Mouse (Mus musculus) intestine, embryonic 15.5 days (tissue): ENCODE results near the gene Slc35f5. TPM values are rescaled to one million over a fixed set of nuclear protein-coding genes. Genes with fewer than 3 reads are reported as not detected.

ENCODE experiments used
- ATAC-seq: fragments of 200-750 bp; cut with Nextera tagmentation; 2 replicates; pipeline ENCODE4 v1.8.0; 2017; ENCODE audit warnings: moderate TSS enrichment, moderate library complexity
- H3K27ac ChIP-seq: fragments of 300-500 bp; sonication (generic); 2 replicates; pipeline ENCODE4 v1.5.1; 2015; ENCODE audit warnings: mild to moderate bottlenecking, inconsistent platforms
- H3K27me3 ChIP-seq: fragments of 300-500 bp; sonication (generic); replicated peaks from 2 replicates; pipeline ENCODE4 v1.6.1; 2015; ENCODE audit warnings: inconsistent platforms
- H3K36me3 ChIP-seq: fragments of 300-500 bp; sonication (generic); 2 replicates; pipeline ENCODE4 v1.6.1; 2015; ENCODE audit warnings: inconsistent platforms
- H3K4me1 ChIP-seq: fragments of 300-500 bp; sonication (generic); replicated peaks from 2 replicates; pipeline ENCODE4 v1.6.1; 2015; ENCODE audit warnings: inconsistent platforms
- H3K4me2 ChIP-seq: fragments of 300-500 bp; sonication (generic); replicated peaks from 2 replicates; pipeline ENCODE4 v1.6.1; 2015; ENCODE audit warnings: mild to moderate bottlenecking, inconsistent platforms
- H3K4me3 ChIP-seq: fragments of 300-500 bp; sonication (generic); replicated peaks from 2 replicates; pipeline ENCODE4 v1.5.1; 2015; ENCODE audit warnings: inconsistent platforms
- H3K9ac ChIP-seq: fragments of 300-500 bp; sonication (generic); 2 replicates; pipeline ENCODE4 v1.6.1; 2015; ENCODE audit warnings: inconsistent platforms
- H3K9me3 ChIP-seq: fragments of 300-500 bp; sonication (generic); 2 replicates; pipeline ENCODE4 v1.6.1; 2016; ENCODE audit warnings: inconsistent platforms
- WGBS: fragments of 180-500 bp; shearing (Covaris S2); methylation state at CpG from one replicate; pipeline ENCODE4 v1.1.7; 2015; 5-methylcytosine and 5-hydroxymethylcytosine counted together
- polyA plus RNA-seq: library from polyadenylated mRNA; unstranded; fragments of >200 nt; fragmentation: Nextera tagmentation; extraction: Ambion mirVana; gene quantifications from 2 replicates; pipeline ENCODE4 v1.2.1, GENCODE M21; 2015

The Slc35f5 gene
- polyA plus RNA-seq, 1 experiment from 2014 or later = 56.1 TPM

- Histone ChIP-seq H3K4me3 (no peak overlapping the region), H3K27ac (no peak overlapping the region), H3K9ac (no peak overlapping the region), H3K27me3 (no peaks in the 10 kb centered on the region), H3K4me2 (no peak overlapping the region), H3K4me1 (no peaks in the 10 kb centered on the region), H3K36me3 (no peaks in the 10 kb centered on the region), H3K9me3 (no peaks in the 10 kb centered on the region)
- WGBS = 66% methylated on average over 7 of the region's 7 CpGs
- ATAC-seq = no peak
Measured at GRCm38 (mm10) chr1:125542008-125542999, 18.1 kb upstream of the Slc35f5 start.

DNA sequence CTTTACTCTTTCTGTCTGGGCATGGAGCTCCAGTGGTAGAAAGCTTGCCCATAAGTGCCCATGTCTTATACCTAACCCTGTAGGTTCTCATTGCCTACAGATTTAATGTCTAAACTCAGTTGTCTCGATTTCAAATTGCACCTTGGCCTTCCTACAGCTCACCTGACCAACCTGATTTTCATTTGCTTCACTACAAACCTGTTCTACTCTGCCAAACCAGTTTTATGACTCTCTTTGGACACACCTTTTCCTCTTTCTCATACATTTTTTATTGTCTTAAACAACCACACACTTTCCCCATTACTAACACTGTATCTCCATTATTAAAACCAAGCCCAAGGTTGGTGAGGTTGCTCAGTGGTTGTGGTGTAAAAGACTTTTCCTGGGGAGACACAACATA is 10.5 kb upstream of the Slc35f5 start:
- WGBS = 49% methylated on average over 1 of the region's 1 CpGs
- H3K4me2 ChIP-seq = peak overlapping the region; percentile 28; the same call in 1 of the 2 replicates
- ATAC-seq = peak; percentile 89

DNA sequence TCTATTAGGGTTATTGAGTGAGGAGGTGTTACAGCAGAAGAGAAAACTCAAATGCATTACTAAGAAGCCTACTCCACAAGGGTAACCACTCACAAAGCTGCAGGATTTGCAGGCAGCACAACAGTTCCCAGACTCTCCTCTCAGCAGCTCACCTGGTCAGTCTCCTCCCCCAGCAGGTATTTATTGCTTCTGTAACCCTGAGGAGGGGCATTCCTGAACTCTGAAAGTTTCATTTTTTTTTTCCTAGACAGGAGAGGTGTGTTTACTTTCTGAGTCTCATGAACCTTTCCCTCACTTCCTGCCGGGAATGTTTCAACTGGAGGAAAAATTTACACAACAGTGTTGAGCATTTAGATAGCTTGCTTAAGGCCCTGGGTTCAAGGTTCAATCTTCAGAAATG is 10.0 kb upstream of the Slc35f5 start:
- Histone ChIP-seq H3K36me3 (no peaks in the 10 kb centered on the region), H3K27ac (peak overlapping the region; percentile 71), H3K9ac (no peak overlapping the region), H3K4me3 (no peak overlapping the region), H3K4me1 (no peaks in the 10 kb centered on the region), H3K9me3 (no peaks in the 10 kb centered on the region), H3K27me3 (no peaks in the 10 kb centered on the region), H3K4me2 (peak overlapping the region; percentile 28; the same call in 1 of the 2 replicates)
- ATAC-seq = peak; percentile 95
- WGBS = 19% methylated on average over 1 of the region's 1 CpGs

More for the DNA sequence above, 10.5 kb upstream of the Slc35f5 start:
- H3K4me1 ChIP-seq = no peaks in the 10 kb centered on the region
- peak overlapping the region; percentile 71 for H3K27ac ChIP-seq
- no peaks in the 10 kb centered on the region for H3K9me3 ChIP-seq
- H3K4me3 ChIP-seq = no peak overlapping the region
- H3K9ac ChIP-seq = no peak overlapping the region
- no peaks in the 10 kb centered on the region for H3K27me3 ChIP-seq
- H3K36me3 ChIP-seq = no peaks in the 10 kb centered on the region

GRCm38 (mm10) chr1:125551564-125551963 is 8.8 kb upstream of the Slc35f5 start:
- 57% methylated on average over 2 of the region's 2 CpGs for WGBS
- ATAC-seq = peak; percentile 81
- Histone ChIP-seq H3K9me3 (no peaks in the 10 kb centered on the region), H3K27me3 (no peaks in the 10 kb centered on the region), H3K4me1 (no peaks in the 10 kb centered on the region), H3K36me3 (no peaks in the 10 kb centered on the region), H3K4me3 (no peak overlapping the region), H3K9ac (no peak overlapping the region), H3K4me2 (no peak overlapping the region), H3K27ac (peak overlapping the region; percentile 37)

- ATAC-seq = no peak
- H3K36me3 ChIP-seq = no peaks in the 10 kb centered on the region
- H3K27ac ChIP-seq = peak overlapping the region; percentile 56; the same call in 1 of the 2 replicates
- peak overlapping the region; percentile 72; the same call in 1 of the 2 replicates for H3K4me2 ChIP-seq
- H3K9me3 ChIP-seq = no peaks in the 10 kb centered on the region
- no peak overlapping the region for H3K4me3 ChIP-seq
- no peak overlapping the region for H3K9ac ChIP-seq
- WGBS = 59% methylated on average over 3 of the region's 3 CpGs
- H3K27me3 ChIP-seq = no peaks in the 10 kb centered on the region
- H3K4me1 ChIP-seq = peaks cover 10% of the 10 kb centered on the region
Measured at GRCm38 (mm10) chr1:125559261-125559660, 1.1 kb upstream of the Slc35f5 start.

DNA sequence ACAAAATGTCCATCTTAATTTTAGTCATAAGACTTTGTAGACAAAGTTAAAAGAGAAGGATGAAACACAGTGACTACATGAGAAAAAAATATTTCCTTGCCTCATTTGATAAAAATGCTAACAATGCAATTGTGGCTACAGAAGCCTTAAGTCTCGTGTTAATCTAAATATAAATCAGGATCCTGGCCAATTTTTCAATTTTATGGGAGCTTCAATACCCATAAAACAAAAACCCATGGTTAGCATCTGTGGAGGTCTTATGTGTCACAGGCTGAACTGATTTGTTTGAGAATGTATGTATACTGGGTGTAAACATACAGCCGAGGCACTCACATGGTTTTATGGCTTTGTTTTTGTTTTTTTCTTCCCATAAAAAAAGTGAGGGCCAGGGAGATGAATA is 674 bp upstream of the Slc35f5 start:
- H3K9me3 ChIP-seq = no peaks in the 10 kb centered on the region
- H3K36me3 ChIP-seq = no peaks in the 10 kb centered on the region
- peak overlapping the region; percentile 89 for H3K4me3 ChIP-seq
- peaks cover 10% of the 10 kb centered on the region for H3K4me1 ChIP-seq
- peak overlapping the region; percentile 59 for H3K9ac ChIP-seq
- H3K4me2 ChIP-seq = peak overlapping the region; percentile 72
- 6% methylated on average over 2 of the region's 2 CpGs for WGBS
- H3K27ac ChIP-seq = peak overlapping the region; percentile 97
- 0 out of 2 replicates have a peak, but pooled peaks have one; percentile 0 for ATAC-seq
- no peaks in the 10 kb centered on the region for H3K27me3 ChIP-seq

DNA sequence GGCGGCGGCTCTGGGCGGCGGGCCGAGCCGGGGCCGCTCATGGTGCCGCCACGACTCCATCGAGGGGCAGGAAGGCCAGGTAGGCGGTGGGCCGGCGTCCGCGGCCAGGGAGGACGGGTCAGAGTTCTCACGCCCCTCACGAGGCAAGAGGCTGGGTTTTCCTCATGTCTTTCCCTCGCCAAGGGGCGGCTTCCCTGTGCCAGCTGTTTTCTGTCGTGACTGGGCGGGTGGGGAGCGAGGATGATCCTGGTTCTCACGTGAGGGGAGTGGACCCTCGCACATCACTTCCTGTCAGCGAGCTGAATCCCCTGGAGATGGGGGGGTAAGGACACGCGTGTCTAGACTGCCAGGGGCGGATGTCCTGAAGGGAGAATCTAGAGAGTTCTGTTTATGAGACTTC is 811 bp downstream of the Slc35f5 start:
- Histone ChIP-seq H3K27me3 (no peaks in the 10 kb centered on the region), H3K9me3 (no peaks in the 10 kb centered on the region), H3K36me3 (no peaks in the 10 kb centered on the region), H3K4me2 (peak overlapping the region; percentile 72), H3K9ac (peak overlapping the region; percentile 96), H3K27ac (peak overlapping the region; percentile 97), H3K4me1 (peaks cover 10% of the 10 kb centered on the region), H3K4me3 (peak overlapping the region; percentile 89)
- under 1% methylated on average over 29 of the region's 29 CpGs for WGBS
- peak; percentile 28 for ATAC-seq

DNA sequence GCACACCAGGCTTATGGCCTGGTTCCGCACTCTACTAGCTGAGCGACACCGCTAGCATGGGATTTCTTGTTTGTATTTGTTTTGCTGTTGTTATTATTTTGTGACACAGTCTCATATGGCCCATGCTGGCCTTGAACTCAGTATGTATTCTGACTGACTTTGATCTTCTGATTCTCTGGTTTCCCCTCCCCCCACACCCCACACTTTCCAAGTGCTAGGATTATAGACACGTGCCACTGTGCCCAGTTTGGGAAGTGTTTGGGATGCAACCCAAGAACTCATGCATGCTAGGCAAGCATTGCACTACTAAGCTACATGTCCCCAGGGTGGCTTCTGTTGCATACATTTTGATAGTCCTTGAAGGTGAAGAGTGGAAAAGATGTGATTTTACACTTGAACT is 1.4 kb downstream of the Slc35f5 start:
- Histone ChIP-seq H3K4me1 (peaks cover 10% of the 10 kb centered on the region), H3K36me3 (no peaks in the 10 kb centered on the region), H3K9me3 (no peaks in the 10 kb centered on the region), H3K9ac (no peak overlapping the region), H3K27ac (no peak overlapping the region), H3K4me3 (peak overlapping the region; percentile 89), H3K4me2 (peak overlapping the region; percentile 72), H3K27me3 (no peaks in the 10 kb centered on the region)
- no peak for ATAC-seq
- whole genome bisulfite sequencing = 64% methylated on average over 4 of the region's 4 CpGs

DNA sequence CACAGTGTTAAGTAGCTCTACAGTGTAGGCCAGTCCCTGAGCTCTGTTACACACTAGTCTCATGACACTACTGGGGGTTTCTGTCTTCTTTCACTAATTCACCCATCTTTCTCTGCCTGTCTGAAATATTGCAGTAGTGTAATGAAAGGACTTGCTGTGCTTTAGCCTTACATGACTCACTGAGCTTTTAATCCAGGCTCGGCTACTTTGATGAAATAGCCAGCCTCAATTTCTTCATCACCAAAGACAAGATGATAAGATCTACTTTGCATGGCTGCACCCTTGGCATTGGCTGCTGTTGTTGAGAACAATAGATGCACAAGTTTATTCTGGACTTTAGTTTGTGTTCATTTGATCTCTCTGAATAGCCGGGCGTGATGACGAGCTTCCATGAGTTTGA is 7.7 kb downstream of the Slc35f5 start:
- Histone ChIP-seq H3K9ac (no peak overlapping the region), H3K36me3 (peaks cover 13% of the 10 kb centered on the region)
- 90% methylated on average over 4 of the region's 4 CpGs for WGBS

GRCm38 (mm10) chr1:125574219-125574618 is 13.8 kb downstream of the Slc35f5 start:
- no peak for ATAC-seq
- no peak overlapping the region for H3K4me2 ChIP-seq
- H3K9me3 ChIP-seq = no peaks in the 10 kb centered on the region
- H3K36me3 ChIP-seq = peaks cover 27% of the 10 kb centered on the region
- no peak overlapping the region for H3K9ac ChIP-seq
- H3K27ac ChIP-seq = no peak overlapping the region
- no peak overlapping the region for H3K4me3 ChIP-seq
- no peaks in the 10 kb centered on the region for H3K27me3 ChIP-seq
- H3K4me1 ChIP-seq = no peaks in the 10 kb centered on the region
- 75% methylated on average over 2 of the region's 2 CpGs for WGBS

More for the DNA sequence above, 7.7 kb downstream of the Slc35f5 start:
- Histone ChIP-seq H3K27me3 (no peaks in the 10 kb centered on the region), H3K27ac (no peak overlapping the region), H3K4me3 (no peak overlapping the region), H3K9me3 (no peaks in the 10 kb centered on the region), H3K4me1 (no peaks in the 10 kb centered on the region), H3K4me2 (no peak overlapping the region)
- ATAC-seq = no peak

- no peak overlapping the region for H3K9ac ChIP-seq
- no peaks in the 10 kb centered on the region for H3K9me3 ChIP-seq
- H3K27ac ChIP-seq = no peak overlapping the region
- H3K4me2 ChIP-seq = no peak overlapping the region
- ATAC-seq = no peak
- no peaks in the 10 kb centered on the region for H3K4me1 ChIP-seq
- H3K27me3 ChIP-seq = no peaks in the 10 kb centered on the region
- 89% methylated on average over 10 of the region's 10 CpGs for WGBS
- H3K4me3 ChIP-seq = no peak overlapping the region
- peaks cover 26% of the 10 kb centered on the region for H3K36me3 ChIP-seq
Measured at GRCm38 (mm10) chr1:125575458-125576114, 15.2 kb downstream of the Slc35f5 start.

DNA sequence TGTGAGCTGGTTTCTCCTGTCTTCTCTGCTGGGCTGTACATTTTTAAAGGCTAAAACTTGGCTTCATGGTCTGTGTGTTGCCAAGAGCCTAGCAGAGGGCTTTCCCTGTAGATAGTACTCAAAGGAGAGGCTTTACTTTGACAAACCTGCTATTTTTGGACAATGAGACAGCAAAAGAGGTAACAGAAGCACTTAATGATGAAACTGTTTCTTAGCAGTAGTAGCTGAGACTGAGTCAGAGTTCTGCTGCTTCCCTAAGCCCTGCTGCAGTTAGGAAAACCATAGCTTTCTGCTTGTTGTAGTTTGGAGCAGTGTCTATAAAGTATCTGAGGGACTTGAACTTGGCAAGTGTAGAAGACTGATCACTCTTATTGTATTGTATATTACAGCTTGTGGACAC is 16.6 kb downstream of the Slc35f5 start:
- no peak overlapping the region for H3K4me2 ChIP-seq
- no peaks in the 10 kb centered on the region for H3K27me3 ChIP-seq
- no peaks in the 10 kb centered on the region for H3K4me1 ChIP-seq
- no peaks in the 10 kb centered on the region for H3K9me3 ChIP-seq
- no peak overlapping the region for H3K9ac ChIP-seq
- H3K4me3 ChIP-seq = no peak overlapping the region
- H3K27ac ChIP-seq = no peak overlapping the region
- peaks cover 32% of the 10 kb centered on the region for H3K36me3 ChIP-seq
- no peak for ATAC-seq
